Mouse (Mus musculus) monocyte, adult 5-6 weeks (primary cell): Measurements from ENCODE around the gene Elovl7. TPM values are rescaled to one million over a fixed set of nuclear protein-coding genes. Genes with fewer than 3 reads are reported as not detected.

ENCODE experiments used
- ATAC-seq: fragments of 153-309, 156-312 bp; replicated peaks from 2 replicates; pipeline ENCODE4 v1.8.0; 2017; ENCODE audit warnings: mild to moderate bottlenecking; ENCODE audit not compliant: low TSS enrichment, insufficient number of reproducible peaks, severe bottlenecking, poor library complexity, low FRiP score
- total RNA-seq: library from RNA; stranded (forward); fragments of 200-1000, 200-491, 200-594 nt; gene quantifications from 3 replicates; pipeline ENCODE4 v1.2.3, GENCODE M21; 2017

Elovl7 gene
- total RNA-seq, 1 experiment from 2014 or later: 3.8 TPM

DNA sequence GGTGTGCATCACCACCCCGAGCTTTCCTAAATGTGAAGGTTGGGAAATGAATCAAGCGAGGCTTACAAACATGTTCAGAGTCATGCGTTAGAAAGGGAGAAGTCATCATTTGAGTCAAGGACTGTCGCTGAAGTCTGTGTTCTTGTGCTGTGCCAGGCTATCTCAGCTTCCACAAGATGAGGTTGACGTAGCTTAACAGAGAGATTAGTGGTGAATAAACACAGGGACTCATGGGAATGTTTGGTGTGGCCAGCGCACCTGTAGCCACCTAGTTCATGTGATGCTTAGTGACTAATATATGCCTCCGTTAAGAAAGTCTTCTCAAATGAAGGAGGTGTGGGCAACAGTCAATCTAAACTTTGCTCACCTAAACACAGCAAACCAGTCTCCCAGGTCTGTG, 112.8 kb downstream of the Elovl7 start:
- no peak for ATAC-seq

DNA sequence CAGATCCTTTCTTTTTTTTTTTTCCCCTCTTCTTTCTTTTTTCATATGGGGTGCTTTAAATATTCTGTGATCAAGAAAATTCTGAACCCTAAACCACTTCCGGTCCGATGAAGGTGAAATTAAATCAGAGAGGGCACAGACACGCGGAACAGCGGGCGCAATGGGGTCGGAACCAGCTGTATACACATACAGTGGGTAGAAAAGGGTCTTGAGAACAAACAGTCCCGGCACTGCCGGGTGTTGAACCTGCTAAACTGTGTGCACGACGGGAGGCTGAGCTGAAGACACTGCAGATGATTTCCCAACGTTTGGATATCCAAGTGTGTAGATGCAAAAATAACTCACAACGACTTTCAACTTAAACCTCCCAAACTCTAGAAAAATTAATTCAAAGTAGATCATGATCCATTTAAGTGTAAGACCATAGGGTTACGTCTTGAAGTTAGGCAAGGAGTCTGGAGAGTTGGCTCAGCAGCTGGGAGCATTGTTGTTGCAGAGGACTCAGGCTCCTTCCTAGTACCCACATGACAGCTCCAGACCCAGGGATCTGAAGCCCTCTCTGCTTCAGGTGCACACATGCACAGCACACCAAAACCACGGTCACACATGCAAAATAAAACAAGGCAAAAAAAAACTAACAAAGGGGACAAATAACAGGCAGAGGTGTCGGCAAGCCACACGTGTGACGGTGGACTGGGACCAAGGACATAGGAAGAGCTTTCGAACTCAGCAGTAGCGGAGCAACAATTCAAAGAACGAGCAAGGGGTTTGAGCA, 114.4 kb downstream of the Elovl7 start:
- no peak for ATAC-seq

DNA sequence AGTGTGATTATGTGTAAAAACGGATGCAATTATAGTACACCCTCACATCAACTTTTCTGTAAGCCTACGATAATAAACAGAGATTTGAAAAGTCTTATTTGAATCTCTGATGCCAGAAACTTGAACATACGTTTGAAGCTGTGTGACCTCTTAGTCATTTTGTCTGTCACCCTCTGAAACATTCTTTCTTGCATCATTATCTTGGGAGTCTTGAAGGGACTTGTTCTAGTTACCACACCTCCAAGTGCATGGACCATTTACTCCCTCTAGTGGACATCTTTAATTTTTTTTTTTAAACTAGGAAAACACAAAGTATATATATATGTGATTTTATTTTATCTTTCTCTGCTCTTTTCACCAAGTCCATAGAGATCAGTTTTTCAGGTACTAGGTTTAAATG, 115.5 kb downstream of the Elovl7 start:
- no peak for ATAC-seq

Other genes starting within 250 kb of the Elovl7 start
- gene Smim15, start 170.0 kb upstream of the Elovl7 start, total RNA-seq: 119 to 177 TPM (median 170 TPM) in 3 replicates
- 11.4 to 19.9 TPM (median 19.1 TPM) in 3 replicates for gene Ndufaf2, start 55.8 kb upstream of the Elovl7 start, total RNA-seq
- gene Ercc8, start 55.7 kb upstream of the Elovl7 start, total RNA-seq: 5.8 to 15.7 TPM (median 8.4 TPM) in 3 replicates
- 0.11 to 8.3 TPM (median 7.0 TPM) in 3 replicates for gene Depdc1b, start 101.9 kb downstream of the Elovl7 start, total RNA-seq
- 3.4 to 9.2 TPM (median 3.7 TPM) in 3 replicates for gene Pde4d, start 235.5 kb downstream of the Elovl7 start, total RNA-seq